Mouse (Mus musculus) testis, adult 2 months (tissue): ENCODE results near the gene Hbb-bh1. TPM values are rescaled to one million over a fixed set of nuclear protein-coding genes. Genes with fewer than 3 reads are reported as not detected.

Experiments used
- H3K27ac ChIP-seq: fragments of 200-500 bp; 2 replicates; pipeline ENCODE4 v1.5.1; 2012; ENCODE audit warnings: low read depth, low read length; ENCODE audit not compliant: control insufficient read depth, insufficient read depth
- H3K27me3 ChIP-seq: fragments of 200-500 bp; 2 replicates; pipeline ENCODE4 v1.6.1; 2012; ENCODE audit warnings: mild to moderate bottlenecking, low read length, moderate library complexity; ENCODE audit not compliant: control insufficient read depth, insufficient read depth
- H3K36me3 ChIP-seq: fragments of 200-500 bp; 2 replicates; pipeline ENCODE4 v1.6.1; 2012; ENCODE audit warnings: mild to moderate bottlenecking, low read length; ENCODE audit not compliant: control insufficient read depth, insufficient read depth
- H3K4me1 ChIP-seq: fragments of 200-500 bp; 2 replicates; pipeline ENCODE4 v1.6.1; 2012; ENCODE audit warnings: low read length; ENCODE audit not compliant: control insufficient read depth, insufficient read depth
- H3K4me3 ChIP-seq: fragments of 200-500 bp; 2 replicates; pipeline ENCODE4 v1.5.1; 2012; ENCODE audit warnings: low read depth, mild to moderate bottlenecking, low read length, moderate library complexity, mixed read lengths; ENCODE audit not compliant: control insufficient read depth
- CTCF ChIP-seq: fragments of 200-500 bp; IDR thresholded peaks from 2 replicates; pipeline ENCODE4 v1.5.1; 2012; ENCODE audit warnings: low read depth, mild to moderate bottlenecking, inconsistent platforms, low read length, moderate library complexity; ENCODE audit not compliant: control insufficient read depth, insufficient read depth, insufficient replicate concordance
- POLR2A ChIP-seq: fragments of 200-500 bp; IDR thresholded peaks from 2 replicates; pipeline ENCODE4 v1.6.1; 2012; ENCODE audit warnings: low read depth, mild to moderate bottlenecking, inconsistent platforms, low read length, moderate library complexity; ENCODE audit not compliant: control insufficient read depth
- polyA plus RNA-seq: library from polyadenylated mRNA; depleted of rRNA; stranded (reverse); fragments of >200 nt; gene quantifications from 2 replicates; pipeline ENCODE4 v1.2.3, GENCODE M21; 2012; rRNA removed

The Hbb-bh1 gene
- not detected in 2 replicates for polyA plus RNA-seq

- Histone ChIP-seq H3K4me1 (no peaks in the 10 kb centered on the region), H3K27ac (no peak within 1 kb of the TSS), H3K27me3 (no peaks in the 10 kb centered on the region), H3K36me3 (no peaks in the 10 kb centered on the region), H3K4me3 (no peak within 1 kb of the TSS)
- TF ChIP-seq CTCF (no peak), POLR2A (no peak)
These were observed at the start of gene Hbb-bh1 for GRCm38 (mm10) chr7:103843034-103843433. Gene Hbb-bh1 (minus strand): TSS chr7:103843164.

GRCm38 (mm10) chr7:103886152-103886551 is 43.2 kb upstream of the Hbb-bh1 start, which contains the start of gene Olfr66:
Gene Olfr66 (minus strand): TSS chr7:103886252.
- no peak for TF ChIP-seq POLR2A
- Histone ChIP-seq H3K27ac (no peak within 1 kb of the TSS), H3K4me1 (peaks cover 4% of the 10 kb centered on the region; the same call in 1 of the 2 replicates), H3K4me3 (no peak within 1 kb of the TSS), H3K36me3 (no peaks in the 10 kb centered on the region), H3K27me3 (no peaks in the 10 kb centered on the region)

DNA sequence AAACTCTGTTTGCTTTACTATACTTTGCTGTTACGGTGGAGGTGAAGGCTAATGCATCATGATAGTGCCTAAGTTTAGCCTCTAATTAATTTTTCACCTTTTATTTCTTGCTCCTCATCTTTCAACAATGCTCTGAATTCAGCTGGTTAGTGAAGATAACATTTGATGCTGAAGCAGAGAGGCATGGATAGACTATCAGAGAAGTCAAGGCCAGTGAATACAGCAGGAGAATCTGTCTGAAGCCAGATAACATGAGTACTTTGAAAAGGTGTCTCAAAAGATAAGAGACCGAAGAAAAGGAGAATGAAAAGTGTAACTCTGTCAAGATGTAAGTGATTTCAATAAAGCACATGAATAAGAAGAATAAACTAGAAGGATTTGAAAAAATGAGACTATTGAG is 34.1 kb upstream of the Hbb-bh1 start:
- Histone ChIP-seq H3K27ac (no peak overlapping the region), H3K4me1 (no peaks in the 10 kb centered on the region), H3K36me3 (no peaks in the 10 kb centered on the region), H3K27me3 (no peaks in the 10 kb centered on the region), H3K4me3 (no peak overlapping the region)
- TF ChIP-seq CTCF (no peak), POLR2A (no peak)

DNA sequence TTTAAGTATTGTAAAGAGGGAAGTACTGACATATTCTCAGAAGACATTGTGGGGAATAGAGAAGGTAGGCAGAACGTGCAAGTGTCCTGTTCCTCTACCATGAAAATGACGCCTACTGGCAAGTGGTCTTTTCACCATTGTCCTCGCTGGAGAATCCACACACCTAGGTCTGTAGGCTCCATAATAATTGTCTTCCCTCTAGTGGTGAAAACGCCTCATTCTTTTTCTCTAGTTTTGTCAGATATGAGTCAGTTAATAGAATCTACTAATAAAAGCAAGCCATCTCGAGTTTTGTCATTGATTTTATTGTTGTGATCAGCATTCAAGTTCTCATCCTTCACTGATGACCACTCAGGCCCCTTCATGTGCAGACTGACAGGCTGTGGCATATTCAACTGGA is 31.5 kb upstream of the Hbb-bh1 start:
- Histone ChIP-seq H3K4me3 (no peak overlapping the region), H3K36me3 (no peaks in the 10 kb centered on the region), H3K4me1 (no peaks in the 10 kb centered on the region), H3K27me3 (no peaks in the 10 kb centered on the region), H3K27ac (no peak overlapping the region)
- TF ChIP-seq POLR2A (no peak), CTCF (no peak)

DNA sequence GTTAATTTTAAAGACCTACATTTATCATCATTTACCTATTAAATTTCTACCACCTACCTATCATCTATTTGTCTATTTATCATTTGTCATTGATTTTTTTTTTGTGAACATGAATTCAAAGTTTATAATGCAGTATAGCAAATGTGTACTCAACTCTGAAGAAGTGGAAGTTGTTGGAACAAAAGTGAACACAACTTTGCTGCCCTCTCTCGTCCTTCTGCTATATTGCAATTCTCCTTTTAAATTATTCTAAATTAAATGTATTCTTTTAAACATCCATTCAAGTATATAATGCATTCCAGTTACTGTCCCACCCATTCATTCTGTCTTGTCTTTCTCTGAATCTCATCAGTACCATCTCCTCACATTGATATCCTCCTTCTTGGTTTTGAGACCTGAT is 30.1 kb upstream of the Hbb-bh1 start:
- no peaks in the 10 kb centered on the region for H3K27me3 ChIP-seq
- H3K4me3 ChIP-seq = no peak overlapping the region
- no peaks in the 10 kb centered on the region for H3K36me3 ChIP-seq
- no peak overlapping the region for H3K27ac ChIP-seq
- TF ChIP-seq POLR2A = no peak
- TF ChIP-seq CTCF = no peak
- H3K4me1 ChIP-seq = no peaks in the 10 kb centered on the region

DNA sequence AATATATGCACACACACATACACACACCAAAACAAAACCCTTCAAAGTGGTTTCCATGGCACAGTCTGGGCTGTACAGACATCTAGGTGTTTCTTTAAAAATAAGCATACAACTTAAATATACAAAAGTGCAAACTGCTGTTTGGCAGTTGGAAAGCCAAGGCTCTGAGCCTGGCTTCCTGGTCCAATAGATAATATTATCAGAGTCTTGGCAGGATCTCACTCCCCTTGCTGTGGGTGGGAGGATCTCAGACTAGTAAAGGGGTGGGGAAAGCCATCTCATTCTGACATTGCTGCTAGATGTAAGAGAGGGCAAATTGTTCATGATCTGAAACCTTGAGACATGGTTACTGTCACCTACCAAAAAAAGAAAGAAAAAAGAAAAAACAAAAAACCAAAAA is 27.7 kb upstream of the Hbb-bh1 start:
- Histone ChIP-seq H3K27ac (no peak overlapping the region), H3K4me3 (no peak overlapping the region), H3K27me3 (no peaks in the 10 kb centered on the region), H3K36me3 (no peaks in the 10 kb centered on the region), H3K4me1 (no peaks in the 10 kb centered on the region)
- TF ChIP-seq CTCF (no peak), POLR2A (no peak)

DNA sequence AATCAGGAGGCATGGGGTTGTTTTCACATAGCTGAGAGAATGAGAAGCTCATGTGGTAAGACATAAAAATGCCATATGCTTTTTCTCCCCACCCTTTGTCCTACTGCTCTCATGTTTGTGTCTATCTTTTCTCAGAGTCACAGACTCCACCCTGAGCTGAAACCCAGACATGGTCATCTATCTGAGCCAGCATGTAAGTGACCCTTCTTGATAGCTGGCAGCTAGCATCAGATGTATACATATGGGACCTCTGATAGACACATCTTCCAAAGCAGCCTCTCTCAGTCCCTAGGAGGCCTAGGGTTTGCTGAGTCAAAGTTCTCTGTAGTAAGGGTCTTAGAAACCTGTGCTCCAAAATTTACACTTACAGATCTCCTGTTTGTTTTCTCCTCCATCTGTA is 22.8 kb upstream of the Hbb-bh1 start:
- TF ChIP-seq CTCF (no peak), POLR2A (no peak)

GRCm38 (mm10) chr7:103861531-103861930 is 18.6 kb upstream of the Hbb-bh1 start:
- H3K27ac ChIP-seq = no peak overlapping the region
- H3K4me1 ChIP-seq = no peaks in the 10 kb centered on the region
- no peak overlapping the region for H3K4me3 ChIP-seq
- no peak for TF ChIP-seq CTCF
- no peak for TF ChIP-seq POLR2A
- no peaks in the 10 kb centered on the region for H3K36me3 ChIP-seq
- H3K27me3 ChIP-seq = no peaks in the 10 kb centered on the region

More for the DNA sequence above, 22.8 kb upstream of the Hbb-bh1 start:
- Histone ChIP-seq H3K36me3 (no peaks in the 10 kb centered on the region), H3K27ac (no peak overlapping the region), H3K4me1 (no peaks in the 10 kb centered on the region), H3K27me3 (no peaks in the 10 kb centered on the region), H3K4me3 (no peak overlapping the region)
